Mouse (Mus musculus): ENCODE measurements around the gene Ggnbp2.

DNA sequence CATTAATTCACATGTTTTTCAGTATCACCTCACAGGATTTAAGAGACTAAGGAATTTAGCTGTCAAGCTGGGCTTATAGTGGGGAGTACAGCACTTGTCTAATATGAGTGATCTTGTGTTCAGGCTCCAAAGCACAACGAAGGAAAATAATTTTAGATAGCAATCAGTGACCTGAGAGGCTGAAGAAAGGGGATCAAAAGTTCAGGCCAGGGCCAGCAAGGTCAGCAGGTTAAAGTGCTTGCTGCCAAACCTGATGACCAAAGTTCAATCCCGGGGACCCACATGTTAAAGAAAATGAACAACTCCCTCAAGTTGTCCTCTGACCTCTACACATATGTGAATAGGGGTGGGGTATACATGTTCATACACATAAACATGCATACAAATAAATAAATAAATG, 5.3 kb downstream of the Ggnbp2 start:
- TF ChIP-seq GATA1 (IDR thresholded peaks at IDR 0.05; ENCODE audit: low read length) (no peak), TAL1 (IDR thresholded peaks at IDR 0.05; ENCODE audit: low read length) (no peak)
